Mouse (Mus musculus) granulocyte monocyte progenitor cell, adult 5-6 weeks (primary cell): ENCODE data around the gene Prr12. TPM values are rescaled to one million over a fixed set of nuclear protein-coding genes. Genes with fewer than 3 reads are reported as not detected.

Source experiments
- total RNA-seq, 2 experiments: library from RNA; stranded (forward) in 1 of 2; stranded (reverse) in 1 of 2; fragments of 200-712, 200-1000 nt in 1 of 2; fragments of >200 nt in 1 of 2; fragmentation: Nextera tagmentation in 1 of 2; gene quantifications; 2 replicates each; pipeline ENCODE4 v1.2.3; 2014 to 2017

Gene Prr12
- total RNA-seq, 2 experiments from 2014 or later = 4.1 to 21.1 TPM

Other genes with a start within 250 kb of the Prr12 start
Only the 30 nearest of the 36 such genes appear.
- 61.3 and 65.7 TPM in 2 replicates for gene Pnkp, start 195.7 kb downstream of the Prr12 start, total RNA-seq (2014; fragmentation: Nextera tagmentation)
- gene Pnkp, start 195.7 kb downstream of the Prr12 start, total RNA-seq (2017) = 51.0 and 79.6 TPM in 2 replicates
- gene Ptov1, start 183.1 kb downstream of the Prr12 start, total RNA-seq (2014; fragmentation: Nextera tagmentation) = 67.0 and 95.4 TPM in 2 replicates
- gene Ptov1, start 183.1 kb downstream of the Prr12 start, total RNA-seq (2017) = 24.4 and 32.1 TPM in 2 replicates
- 26.7 and 51.2 TPM in 2 replicates for gene Med25, start 160.2 kb downstream of the Prr12 start, total RNA-seq (2014; fragmentation: Nextera tagmentation)
- gene Med25, start 160.2 kb downstream of the Prr12 start, total RNA-seq (2017) = 9.2 and 15.6 TPM in 2 replicates
- 13.6 TPM in 2 replicates for gene Fuz, start 156.8 kb downstream of the Prr12 start, total RNA-seq (2014; fragmentation: Nextera tagmentation)
- gene Fuz, start 156.8 kb downstream of the Prr12 start, total RNA-seq (2017) = 16.5 and 18.0 TPM in 2 replicates
- 40.8 and 84.2 TPM in 2 replicates for gene Ap2a1, start 123.4 kb downstream of the Prr12 start, total RNA-seq (2014; fragmentation: Nextera tagmentation)
- 28.6 and 30.1 TPM in 2 replicates for gene Ap2a1, start 123.4 kb downstream of the Prr12 start, total RNA-seq (2017)
- gene Tsks, start 109.7 kb downstream of the Prr12 start, total RNA-seq (2014; fragmentation: Nextera tagmentation) = not detected in 2 replicates
- 0.17 TPM in 1 of 2 replicates, not detected in the other for gene Tsks, start 109.7 kb downstream of the Prr12 start, total RNA-seq (2017)
- gene Cpt1c, start 78.0 kb downstream of the Prr12 start, total RNA-seq (2014; fragmentation: Nextera tagmentation) = not detected in 2 replicates
- not detected in 2 replicates for gene Cpt1c, start 78.0 kb downstream of the Prr12 start, total RNA-seq (2017)
- gene Prmt1, start 66.3 kb downstream of the Prr12 start, total RNA-seq (2014; fragmentation: Nextera tagmentation) = 104 and 115 TPM in 2 replicates
- 138 and 190 TPM in 2 replicates for gene Prmt1, start 66.3 kb downstream of the Prr12 start, total RNA-seq (2017)
- gene Irf3, start 55.2 kb downstream of the Prr12 start, total RNA-seq (2014; fragmentation: Nextera tagmentation) = 76.6 and 105 TPM in 2 replicates
- gene Irf3, start 55.2 kb downstream of the Prr12 start, total RNA-seq (2017) = 87.5 and 88.9 TPM in 2 replicates
- gene Bcl2l12, start 54.2 kb downstream of the Prr12 start, total RNA-seq (2014; fragmentation: Nextera tagmentation) = 19.4 and 57.9 TPM in 2 replicates
- 18.4 and 32.9 TPM in 2 replicates for gene Bcl2l12, start 54.2 kb downstream of the Prr12 start, total RNA-seq (2017)
- gene Scaf1, start 36.5 kb downstream of the Prr12 start, total RNA-seq (2014; fragmentation: Nextera tagmentation) = 28.6 and 29.8 TPM in 2 replicates
- 15.7 and 17.8 TPM in 2 replicates for gene Scaf1, start 36.5 kb downstream of the Prr12 start, total RNA-seq (2017)
- gene Rras, start 34.9 kb downstream of the Prr12 start, total RNA-seq (2014; fragmentation: Nextera tagmentation) = 2.3 and 7.8 TPM in 2 replicates
- 1.0 and 1.4 TPM in 2 replicates for gene Rras, start 34.9 kb downstream of the Prr12 start, total RNA-seq (2017)
- gene Nosip, start 9.5 kb upstream of the Prr12 start, total RNA-seq (2014; fragmentation: Nextera tagmentation) = 42.2 and 57.2 TPM in 2 replicates
- 49.4 and 63.1 TPM in 2 replicates for gene Nosip, start 9.5 kb upstream of the Prr12 start, total RNA-seq (2017)
- 6.8 and 9.4 TPM in 2 replicates for gene Prrg2, start 9.8 kb upstream of the Prr12 start, total RNA-seq (2014; fragmentation: Nextera tagmentation)
- gene Prrg2, start 9.8 kb upstream of the Prr12 start, total RNA-seq (2017) = 4.8 and 5.3 TPM in 2 replicates
- gene Rcn3, start 39.3 kb upstream of the Prr12 start, total RNA-seq (2014; fragmentation: Nextera tagmentation) = 2.2 and 11.6 TPM in 2 replicates
- gene Rcn3, start 39.3 kb upstream of the Prr12 start, total RNA-seq (2017) = 4.1 and 7.0 TPM in 2 replicates
- gene Fcgrt, start 51.0 kb upstream of the Prr12 start, total RNA-seq (2014; fragmentation: Nextera tagmentation) = 2.1 and 3.8 TPM in 2 replicates
- 2.7 and 3.6 TPM in 2 replicates for gene Fcgrt, start 51.0 kb upstream of the Prr12 start, total RNA-seq (2017)
- 3,834 and 4,027 TPM in 2 replicates for gene Rps11, start 71.6 kb upstream of the Prr12 start, total RNA-seq (2014; fragmentation: Nextera tagmentation)
- gene Rps11, start 71.6 kb upstream of the Prr12 start, total RNA-seq (2017) = 963 and 1,110 TPM in 2 replicates
- gene Rpl13a, start 75.9 kb upstream of the Prr12 start, total RNA-seq (2014; fragmentation: Nextera tagmentation) = 3,523 and 3,605 TPM in 2 replicates
- 3,792 and 4,750 TPM in 2 replicates for gene Rpl13a, start 75.9 kb upstream of the Prr12 start, total RNA-seq (2017)
- gene Gm45713, start 83.3 kb upstream of the Prr12 start, total RNA-seq (2014; fragmentation: Nextera tagmentation) = not detected in 2 replicates
- gene Gm45713, start 83.3 kb upstream of the Prr12 start, total RNA-seq (2017) = 0.10 and 0.13 TPM in 2 replicates
- 7.4 and 8.2 TPM in 2 replicates for gene Flt3l, start 83.6 kb upstream of the Prr12 start, total RNA-seq (2014; fragmentation: Nextera tagmentation)
- gene Flt3l, start 83.6 kb upstream of the Prr12 start, total RNA-seq (2017) = 2.3 and 5.7 TPM in 2 replicates
- gene Pih1d1, start 101.4 kb upstream of the Prr12 start, total RNA-seq (2014; fragmentation: Nextera tagmentation) = 74.2 and 91.6 TPM in 2 replicates
- 48.8 and 58.4 TPM in 2 replicates for gene Pih1d1, start 101.4 kb upstream of the Prr12 start, total RNA-seq (2017)
- gene Aldh16a1, start 101.7 kb upstream of the Prr12 start, total RNA-seq (2014; fragmentation: Nextera tagmentation) = 53.4 and 59.8 TPM in 2 replicates
- gene Aldh16a1, start 101.7 kb upstream of the Prr12 start, total RNA-seq (2017) = 31.2 and 42.5 TPM in 2 replicates
- 0.17 TPM in 1 of 2 replicates, not detected in the other for gene Slc17a7, start 111.1 kb upstream of the Prr12 start, total RNA-seq (2014; fragmentation: Nextera tagmentation)
- not detected in 2 replicates for gene Slc17a7, start 111.1 kb upstream of the Prr12 start, total RNA-seq (2017)
- gene Gfy, start 126.7 kb upstream of the Prr12 start, total RNA-seq (2014; fragmentation: Nextera tagmentation) = not detected in 2 replicates
- not detected in 2 replicates for gene Gfy, start 126.7 kb upstream of the Prr12 start, total RNA-seq (2017)
- gene Pth2, start 128.1 kb upstream of the Prr12 start, total RNA-seq (2014; fragmentation: Nextera tagmentation) = not detected in 2 replicates
- not detected in 2 replicates for gene Pth2, start 128.1 kb upstream of the Prr12 start, total RNA-seq (2017)
- not detected in 2 replicates for gene Ccdc155, start 152.0 kb upstream of the Prr12 start, total RNA-seq (2014; fragmentation: Nextera tagmentation)
- gene Ccdc155, start 152.0 kb upstream of the Prr12 start, total RNA-seq (2017) = 0.26 and 0.67 TPM in 2 replicates
- 2.3 and 9.5 TPM in 2 replicates for gene Dkkl1, start 159.3 kb upstream of the Prr12 start, total RNA-seq (2014; fragmentation: Nextera tagmentation)
- 0.77 TPM in 1 of 2 replicates, not detected in the other for gene Dkkl1, start 159.3 kb upstream of the Prr12 start, total RNA-seq (2017)
- gene Tead2, start 162.9 kb upstream of the Prr12 start, total RNA-seq (2014; fragmentation: Nextera tagmentation) = 0.62 TPM in 1 of 2 replicates, not detected in the other
- not detected in 2 replicates for gene Tead2, start 162.9 kb upstream of the Prr12 start, total RNA-seq (2017)
- 104 and 177 TPM in 2 replicates for gene Cd37, start 186.2 kb upstream of the Prr12 start, total RNA-seq (2014; fragmentation: Nextera tagmentation)
- gene Cd37, start 186.2 kb upstream of the Prr12 start, total RNA-seq (2017) = 59.5 and 69.2 TPM in 2 replicates
- not detected in 2 replicates for gene Slc6a16, start 188.2 kb upstream of the Prr12 start, total RNA-seq (2014; fragmentation: Nextera tagmentation)
- gene Slc6a16, start 188.2 kb upstream of the Prr12 start, total RNA-seq (2017) = not detected in 2 replicates